Mouse (Mus musculus): ENCODE measurements around the gene Fbxl17. TPM values are rescaled to one million over a fixed set of nuclear protein-coding genes. Genes with fewer than 3 reads are reported as not detected.
A peak's percentile ranks its signal among the peaks of the same experiment; 100 is the strongest.

Fbxl17 gene
- polyA plus RNA-seq, 1 experiment from 2014 or later, result 26.5 TPM

- H3K4me2 ChIP-seq, result peak overlapping the region; percentile 65
- H3K4me3 ChIP-seq, result peak overlapping the region; percentile 98; the same call in 1 of the 2 replicates
- 82% methylated on average over 6 of the region's 6 CpGs for WGBS
- no peaks in the 10 kb centered on the region for H3K36me3 ChIP-seq (replicated peaks)
- H3K27me3 ChIP-seq (replicated peaks), result no peaks in the 10 kb centered on the region
- no peak overlapping the region for H3K27ac ChIP-seq
- peaks cover 65% of the 10 kb centered on the region for H3K4me1 ChIP-seq
- no peaks in the 10 kb centered on the region for H3K9me3 ChIP-seq
- no peak overlapping the region for H3K9ac ChIP-seq
- ATAC-seq (replicated peaks), result no peak
These were observed 2.5 kb downstream of the Fbxl17 start for GRCm38 (mm10) chr17:63497206-63497731.

- Histone ChIP-seq H3K9ac (no peak overlapping the region), H3K9me3 (no peaks in the 10 kb centered on the region), H3K4me2 (peak overlapping the region; percentile 65), H3K27ac (no peak overlapping the region), H3K4me3 (peak overlapping the region; percentile 1; the same call in 1 of the 2 replicates), H3K4me1 (peaks cover 64% of the 10 kb centered on the region), H3K36me3 (replicated peaks) (no peaks in the 10 kb centered on the region), H3K27me3 (replicated peaks) (no peaks in the 10 kb centered on the region)
- 46% methylated on average over 5 of the region's 5 CpGs for WGBS
- ATAC-seq (replicated peaks), result no peak
These were observed 3.7 kb downstream of the Fbxl17 start for GRCm38 (mm10) chr17:63496153-63496552.

DNA sequence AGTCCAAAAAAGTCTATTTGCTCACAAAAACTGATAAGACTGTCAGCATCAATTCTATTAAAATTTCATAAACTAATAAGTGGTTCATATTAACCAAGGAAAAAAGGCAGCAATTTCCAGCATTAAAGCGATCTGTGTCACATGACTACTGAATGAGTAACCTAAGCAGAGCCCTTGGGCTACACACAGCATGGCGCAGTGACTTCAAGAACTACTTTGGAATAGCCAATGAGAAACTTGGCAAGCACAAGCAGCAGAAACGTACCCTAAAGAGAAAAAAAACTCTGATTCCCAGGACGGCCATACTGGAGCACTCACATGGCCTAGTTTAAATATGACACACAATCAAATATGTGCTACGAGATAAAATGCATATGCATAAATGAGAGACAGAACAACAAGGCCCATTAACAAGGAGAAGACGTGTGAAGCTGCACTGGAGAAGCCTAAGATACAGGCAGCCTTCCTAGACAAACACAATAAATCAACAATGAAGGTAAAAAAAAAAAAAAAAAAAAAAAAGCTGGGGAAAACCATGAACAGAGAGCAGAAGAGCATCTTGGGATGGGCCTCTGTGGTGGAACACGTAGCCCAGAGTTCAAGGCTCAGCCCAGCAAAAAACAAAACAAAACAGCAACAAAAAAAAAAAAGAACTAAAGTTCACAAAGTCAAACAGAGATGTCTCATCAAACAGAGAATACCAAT, 5.8 kb downstream of the Fbxl17 start:
- H3K4me1 ChIP-seq, result peaks cover 57% of the 10 kb centered on the region
- WGBS, result 56% methylated on average over 7 of the region's 7 CpGs
- H3K9me3 ChIP-seq, result no peaks in the 10 kb centered on the region
- no peak for ATAC-seq (replicated peaks)
- no peaks in the 10 kb centered on the region for H3K27me3 ChIP-seq (replicated peaks)
- no peak overlapping the region for H3K27ac ChIP-seq
- H3K4me3 ChIP-seq, result no peak overlapping the region
- no peak overlapping the region for H3K4me2 ChIP-seq
- no peaks in the 10 kb centered on the region for H3K36me3 ChIP-seq (replicated peaks)
- H3K9ac ChIP-seq, result no peak overlapping the region

DNA sequence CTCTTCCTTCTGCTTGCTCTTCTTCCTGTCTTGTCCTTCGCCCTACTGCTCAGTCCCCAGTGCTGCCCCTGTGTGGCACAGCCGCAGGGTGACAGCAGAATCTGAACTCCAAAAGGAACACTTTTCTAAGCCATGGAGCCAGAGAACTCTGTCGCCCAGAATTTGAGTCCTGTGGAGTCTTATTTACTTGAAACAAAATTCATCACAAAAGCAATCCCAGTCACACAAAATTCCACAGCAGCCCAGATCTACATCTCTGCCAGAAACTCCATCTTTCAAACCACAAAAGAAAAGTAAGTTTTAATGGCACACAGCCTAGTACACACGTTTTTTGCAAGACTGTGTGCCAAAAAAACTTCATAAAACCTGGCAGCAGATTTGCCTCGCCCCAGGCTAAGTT, 6.5 kb downstream of the Fbxl17 start:
- Histone ChIP-seq H3K27me3 (replicated peaks) (no peaks in the 10 kb centered on the region), H3K9me3 (no peaks in the 10 kb centered on the region), H3K27ac (no peak overlapping the region), H3K36me3 (replicated peaks) (no peaks in the 10 kb centered on the region), H3K4me2 (no peak overlapping the region), H3K4me3 (no peak overlapping the region), H3K9ac (no peak overlapping the region), H3K4me1 (peaks cover 53% of the 10 kb centered on the region)
- no peak for ATAC-seq (replicated peaks)
- WGBS, result 30% methylated on average over 5 of the region's 5 CpGs

DNA sequence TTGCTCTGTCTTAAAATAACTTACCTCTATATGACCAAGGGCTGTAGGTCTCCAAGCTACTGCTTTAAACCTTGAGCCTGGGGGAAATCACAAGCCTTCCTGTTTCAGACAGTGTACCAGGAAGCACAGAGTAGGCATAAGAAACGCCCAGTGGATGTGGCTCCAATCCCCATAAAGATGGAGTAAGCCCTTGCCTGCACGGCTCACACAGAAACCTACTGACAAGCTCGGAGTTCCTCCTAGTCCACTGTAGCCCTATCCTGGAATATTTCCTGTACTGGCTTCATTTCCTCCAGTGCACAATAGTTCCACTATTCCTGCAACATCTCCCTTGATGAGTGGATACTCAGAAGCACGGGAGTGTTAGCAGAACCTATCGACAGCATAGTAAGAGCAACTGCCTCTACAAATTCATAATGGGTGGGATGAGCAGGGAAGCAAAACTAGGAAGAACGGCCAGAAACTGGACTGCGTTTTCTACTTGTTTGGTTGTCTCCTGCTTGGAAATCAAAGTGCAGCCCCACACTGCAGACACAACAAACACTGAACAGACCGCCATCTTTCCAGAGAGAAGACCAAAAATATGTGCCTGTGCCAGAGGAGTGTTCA, 7.0 kb downstream of the Fbxl17 start:
- peaks cover 48% of the 10 kb centered on the region for H3K4me1 ChIP-seq
- H3K27me3 ChIP-seq (replicated peaks), result no peaks in the 10 kb centered on the region
- no peak overlapping the region for H3K4me2 ChIP-seq
- 82% methylated on average over 8 of the region's 8 CpGs for WGBS
- no peaks in the 10 kb centered on the region for H3K9me3 ChIP-seq
- no peak for ATAC-seq (replicated peaks)
- H3K36me3 ChIP-seq (replicated peaks), result no peaks in the 10 kb centered on the region
- no peak overlapping the region for H3K4me3 ChIP-seq
- H3K9ac ChIP-seq, result no peak overlapping the region
- no peak overlapping the region for H3K27ac ChIP-seq

DNA sequence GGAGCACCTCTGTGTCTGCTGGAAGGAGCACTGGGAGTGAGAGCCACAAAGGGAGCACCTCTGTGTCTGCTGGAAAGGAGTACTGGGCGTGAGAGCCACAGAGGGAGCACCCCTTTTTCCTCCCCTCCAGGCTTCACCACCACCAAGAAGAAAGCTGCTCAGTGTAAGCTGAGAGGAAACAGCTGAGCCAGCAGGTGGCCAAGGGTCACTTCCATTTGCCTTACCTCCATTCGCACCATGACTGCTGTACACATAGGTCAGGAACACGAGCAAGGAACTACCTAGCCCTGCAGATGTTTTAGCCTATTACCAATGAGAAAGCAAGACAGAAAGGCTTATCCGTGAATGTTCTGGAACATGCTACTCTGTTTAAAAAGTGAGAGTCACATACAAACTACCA, 10.3 kb downstream of the Fbxl17 start:
- WGBS, result 86% methylated on average over 4 of the region's 4 CpGs
- Histone ChIP-seq H3K27me3 (replicated peaks) (no peaks in the 10 kb centered on the region), H3K4me3 (no peak overlapping the region), H3K27ac (no peak overlapping the region), H3K4me1 (peaks cover 19% of the 10 kb centered on the region), H3K36me3 (replicated peaks) (0 out of 2 replicates have a peak, but pooled peaks cover 4% of the 10 kb centered on the region), H3K9ac (no peak overlapping the region), H3K9me3 (no peaks in the 10 kb centered on the region), H3K4me2 (no peak overlapping the region)
- ATAC-seq (replicated peaks), result no peak

DNA sequence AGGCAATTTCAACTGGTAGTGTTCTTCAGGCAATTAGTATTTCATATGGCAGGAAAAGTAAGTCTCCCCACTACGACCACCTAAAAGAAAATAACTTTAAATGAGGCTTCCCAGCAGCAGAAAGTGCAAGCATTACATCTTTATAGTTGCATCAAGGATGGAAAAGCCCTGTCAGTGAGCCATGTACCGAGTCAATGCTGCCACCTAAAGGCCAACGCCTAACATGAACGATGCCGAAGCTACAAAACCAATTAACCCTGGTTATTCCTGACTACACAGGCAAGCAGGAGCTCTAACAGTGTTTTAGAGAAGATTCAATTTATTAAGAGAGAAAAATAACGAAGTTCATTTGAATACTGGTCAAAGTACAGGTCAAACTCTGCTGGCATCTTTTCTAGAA, 32.0 kb downstream of the Fbxl17 start:
- WGBS, result 3% methylated on average over 6 of the region's 6 CpGs
- H3K36me3 ChIP-seq (replicated peaks), result no peaks in the 10 kb centered on the region
- peak; percentile 57 for ATAC-seq (replicated peaks)

GRCm38 (mm10) chr17:63465239-63465638, 34.6 kb downstream of the Fbxl17 start:
- WGBS, result 44% methylated on average over 1 of the region's 1 CpGs
- Histone ChIP-seq H3K36me3 (replicated peaks) (no peaks in the 10 kb centered on the region), H3K4me1 (peaks cover 20% of the 10 kb centered on the region), H3K27ac (0 out of 2 replicates have a peak overlapping the region, but pooled peaks have one; percentile 34), H3K4me3 (no peak overlapping the region), H3K9me3 (no peaks in the 10 kb centered on the region), H3K27me3 (replicated peaks) (no peaks in the 10 kb centered on the region), H3K9ac (no peak overlapping the region), H3K4me2 (no peak overlapping the region)
- ATAC-seq (replicated peaks), result no peak; the same call in 1 of the 2 replicates

More for the DNA sequence above, 32.0 kb downstream of the Fbxl17 start:
- Histone ChIP-seq H3K9ac (no peak overlapping the region), H3K27ac (no peak overlapping the region), H3K4me1 (peaks cover 19% of the 10 kb centered on the region), H3K4me3 (no peak overlapping the region), H3K27me3 (replicated peaks) (no peaks in the 10 kb centered on the region), H3K9me3 (no peaks in the 10 kb centered on the region), H3K4me2 (no peak overlapping the region)

- H3K9ac ChIP-seq, result no peak overlapping the region
- H3K4me3 ChIP-seq, result no peak overlapping the region
- no peak overlapping the region for H3K4me2 ChIP-seq
- H3K9me3 ChIP-seq, result no peaks in the 10 kb centered on the region
- no peak for ATAC-seq (replicated peaks)
- WGBS, result 76% methylated on average over 7 of the region's 7 CpGs
- H3K36me3 ChIP-seq (replicated peaks), result no peaks in the 10 kb centered on the region
- no peaks in the 10 kb centered on the region for H3K27me3 ChIP-seq (replicated peaks)
- peaks cover 25% of the 10 kb centered on the region for H3K4me1 ChIP-seq
- H3K27ac ChIP-seq, result no peak overlapping the region
These were observed 37.3 kb downstream of the Fbxl17 start for GRCm38 (mm10) chr17:63462512-63462911.

DNA sequence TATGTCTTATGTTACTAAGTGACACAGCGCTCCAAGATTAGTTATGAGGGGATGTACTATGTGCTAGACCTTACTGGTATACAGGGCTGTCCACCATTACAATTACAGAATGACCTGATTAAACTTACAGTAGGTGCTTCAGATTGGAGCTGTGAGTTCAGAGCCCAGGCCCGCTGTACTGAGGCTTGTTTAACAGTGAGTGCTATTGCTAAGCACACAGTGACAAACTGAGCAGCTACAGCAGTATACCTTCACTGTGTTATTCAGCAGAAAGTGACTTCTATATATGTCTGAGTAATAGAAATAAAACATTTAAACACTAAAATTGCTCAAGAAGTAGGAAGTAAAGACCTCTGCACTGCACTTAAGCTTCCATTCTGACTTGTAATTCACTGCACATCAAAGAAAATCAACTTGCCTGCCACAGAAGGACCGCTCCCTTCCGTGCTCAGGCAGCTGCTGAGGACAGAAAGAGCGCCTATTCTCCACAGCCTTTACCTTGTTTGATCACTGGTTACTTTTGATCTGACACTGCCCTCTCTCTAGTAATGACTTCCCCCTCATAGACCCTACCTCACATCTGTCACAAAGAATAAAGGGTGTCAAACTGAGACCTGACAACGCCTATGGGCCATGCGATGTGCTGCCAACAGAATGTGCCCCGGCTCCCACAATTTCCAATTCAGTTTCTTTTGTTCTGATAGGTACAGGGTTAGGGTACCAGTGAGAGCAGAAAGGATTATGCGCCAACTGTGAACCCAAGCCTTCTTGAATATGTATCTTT, 39.9 kb downstream of the Fbxl17 start:
- H3K4me2 ChIP-seq, result no peak overlapping the region
- ATAC-seq (replicated peaks), result peak; percentile 91
- no peak overlapping the region for H3K4me3 ChIP-seq
- peaks cover 16% of the 10 kb centered on the region for H3K4me1 ChIP-seq
- no peaks in the 10 kb centered on the region for H3K27me3 ChIP-seq (replicated peaks)
- 29% methylated on average over 9 of the region's 9 CpGs for WGBS
- peak overlapping the region; percentile 31 for H3K27ac ChIP-seq
- no peaks in the 10 kb centered on the region for H3K9me3 ChIP-seq
- no peaks in the 10 kb centered on the region for H3K36me3 ChIP-seq (replicated peaks)
- H3K9ac ChIP-seq, result no peak overlapping the region

- Histone ChIP-seq H3K9ac (no peak overlapping the region), H3K4me2 (no peak overlapping the region), H3K4me3 (no peak overlapping the region), H3K9me3 (no peaks in the 10 kb centered on the region), H3K27me3 (replicated peaks) (no peaks in the 10 kb centered on the region), H3K4me1 (peaks cover 10% of the 10 kb centered on the region; the same call in 1 of the 2 replicates), H3K36me3 (replicated peaks) (no peaks in the 10 kb centered on the region), H3K27ac (no peak overlapping the region)
- no peak for ATAC-seq (replicated peaks)
- WGBS, result 81% methylated on average over 3 of the region's 3 CpGs
These were observed 41.8 kb downstream of the Fbxl17 start for GRCm38 (mm10) chr17:63458052-63458451.
